Mouse (Mus musculus) limb, embryonic 13.5 days (tissue): ENCODE results near the gene Otop2. TPM values are rescaled to one million over a fixed set of nuclear protein-coding genes. Genes with fewer than 3 reads are reported as not detected.

Experiments
- ATAC-seq: fragments of 200-750 bp; cut with Nextera tagmentation; 2 replicates; pipeline ENCODE4 v1.8.0; 2017; ENCODE audit warnings: low read depth, moderate number of reproducible peaks, moderate TSS enrichment; ENCODE audit not compliant: low FRiP score
- H3K27ac ChIP-seq: fragments of 300-500 bp; sonication (generic); 2 replicates; pipeline ENCODE4 v1.5.1; 2015; ENCODE audit warnings: inconsistent platforms, mild to moderate bottlenecking, moderate library complexity
- H3K27me3 ChIP-seq: fragments of 300-500 bp; sonication (generic); 2 replicates; pipeline ENCODE4 v1.6.1; 2015; ENCODE audit warnings: mild to moderate bottlenecking, inconsistent platforms
- H3K36me3 ChIP-seq: fragments of 300-500 bp; sonication (generic); 2 replicates; pipeline ENCODE4 v1.6.1; 2015; ENCODE audit warnings: inconsistent platforms, mild to moderate bottlenecking, moderate library complexity
- H3K4me1 ChIP-seq: fragments of 300-500 bp; sonication (generic); 2 replicates; pipeline ENCODE4 v1.6.1; 2015; ENCODE audit warnings: inconsistent platforms
- H3K4me2 ChIP-seq: fragments of 300-500 bp; sonication (generic); replicated peaks from 2 replicates; pipeline ENCODE4 v1.6.1; 2015; ENCODE audit warnings: inconsistent platforms, mild to moderate bottlenecking, moderate library complexity
- H3K4me3 ChIP-seq: fragments of 300-500 bp; sonication (generic); 2 replicates; pipeline ENCODE4 v1.5.1; 2015; ENCODE audit warnings: moderate library complexity, mild to moderate bottlenecking, inconsistent platforms
- H3K9ac ChIP-seq: fragments of 300-500 bp; sonication (generic); 2 replicates; pipeline ENCODE4 v1.6.1; 2015; ENCODE audit warnings: mild to moderate bottlenecking, inconsistent platforms
- H3K9me3 ChIP-seq: fragments of 300-500 bp; sonication (generic); 2 replicates; pipeline ENCODE4 v1.6.1; 2016; ENCODE audit warnings: inconsistent platforms
- WGBS: fragments of 180-500 bp; shearing (Covaris S2); methylation state at CpG from one replicate; pipeline ENCODE4 v1.1.7; 2015; 5-methylcytosine and 5-hydroxymethylcytosine counted together
- polyA plus RNA-seq: library from polyadenylated mRNA; unstranded; fragments of >200 nt; fragmentation: Nextera tagmentation; extraction: Ambion mirVana; gene quantifications from 2 replicates; pipeline ENCODE4 v1.2.1, GENCODE M21; 2015

The Otop2 gene
- polyA plus RNA-seq, 1 experiment from 2014 or later: not detected

GRCm38 (mm10) chr11:115314249-115314648 is 7.3 kb downstream of the Otop2 start:
- peaks cover 79% of the 10 kb centered on the region for H3K27me3 ChIP-seq
- H3K27ac ChIP-seq: no peak overlapping the region
- 33% methylated on average over 2 of the region's 2 CpGs for WGBS

GRCm38 (mm10) chr11:115317204-115317603 is 10.2 kb downstream of the Otop2 start:
- Histone ChIP-seq H3K4me2 (no peak overlapping the region), H3K4me1 (0 out of 2 replicates have a peak, but pooled peaks cover 7% of the 10 kb centered on the region), H3K9ac (no peak overlapping the region), H3K27ac (no peak overlapping the region), H3K4me3 (no peak overlapping the region), H3K9me3 (no peaks in the 10 kb centered on the region), H3K27me3 (peaks cover 99% of the 10 kb centered on the region), H3K36me3 (no peaks in the 10 kb centered on the region)
- no peak for ATAC-seq
- WGBS: 67% methylated on average over 7 of the region's 7 CpGs

More at GRCm38 (mm10) chr11:115314249-115314648, 7.3 kb downstream of the Otop2 start:
- no peak overlapping the region for H3K9ac ChIP-seq
- no peak overlapping the region for H3K4me2 ChIP-seq
- H3K4me3 ChIP-seq: no peak overlapping the region
- no peaks in the 10 kb centered on the region for H3K36me3 ChIP-seq
- no peak for ATAC-seq
- H3K4me1 ChIP-seq: no peaks in the 10 kb centered on the region
- H3K9me3 ChIP-seq: no peaks in the 10 kb centered on the region

- H3K36me3 ChIP-seq: no peaks in the 10 kb centered on the region
- no peaks in the 10 kb centered on the region for H3K9me3 ChIP-seq
- H3K4me2 ChIP-seq: no peak overlapping the region
- peaks cover 99% of the 10 kb centered on the region for H3K27me3 ChIP-seq
- no peak overlapping the region for H3K27ac ChIP-seq
- ATAC-seq: no peak
- 0 out of 2 replicates have a peak, but pooled peaks cover 9% of the 10 kb centered on the region for H3K4me1 ChIP-seq
- H3K4me3 ChIP-seq: peak overlapping the region; percentile 5; the same call in 1 of the 2 replicates
- no peak overlapping the region for H3K9ac ChIP-seq
- WGBS: 4% methylated on average over 63 of the region's 63 CpGs
Measured at GRCm38 (mm10) chr11:115318245-115319027, 11.5 kb downstream of the Otop2 start.

GRCm38 (mm10) chr11:115319704-115320383 is 12.9 kb downstream of the Otop2 start:
- Histone ChIP-seq H3K4me3 (no peak overlapping the region), H3K9ac (no peak overlapping the region), H3K9me3 (no peaks in the 10 kb centered on the region), H3K36me3 (no peaks in the 10 kb centered on the region), H3K27ac (no peak overlapping the region), H3K4me1 (0 out of 2 replicates have a peak, but pooled peaks cover 10% of the 10 kb centered on the region), H3K4me2 (no peak overlapping the region), H3K27me3 (peaks cover 100% of the 10 kb centered on the region)
- 3% methylated on average over 18 of the region's 18 CpGs for WGBS
- ATAC-seq: no peak

- peak within 1 kb of the TSS; percentile 24 for H3K4me3 ChIP-seq
- no peaks in the 10 kb centered on the region for H3K36me3 ChIP-seq
- peaks cover 98% of the 10 kb centered on the region for H3K27me3 ChIP-seq
- ATAC-seq: peak; percentile 26; the same call in 1 of the 2 replicates
- WGBS: 2% methylated on average over 35 of the region's 35 CpGs
- H3K9ac ChIP-seq: no peak within 1 kb of the TSS; the same call in 1 of the 2 replicates
- H3K4me1 ChIP-seq: 0 out of 2 replicates have a peak, but pooled peaks cover 10% of the 10 kb centered on the region
- no peak within 1 kb of the TSS for H3K27ac ChIP-seq
- H3K4me2 ChIP-seq: peak within 1 kb of the TSS; percentile 23
- no peaks in the 10 kb centered on the region for H3K9me3 ChIP-seq
Measured at GRCm38 (mm10) chr11:115321906-115322693, 15.1 kb downstream of the Otop2 start, which contains the start of gene Ush1g. Gene Ush1g, minus strand, starts transcription at chr11:115322041.

- ATAC-seq: no peak
- H3K9me3 ChIP-seq: no peaks in the 10 kb centered on the region
- no peak overlapping the region for H3K27ac ChIP-seq
- H3K4me2 ChIP-seq: no peak overlapping the region
- no peak overlapping the region for H3K4me3 ChIP-seq
- no peak overlapping the region for H3K9ac ChIP-seq
- 12% methylated on average over 32 of the region's 32 CpGs for WGBS
- peaks cover 95% of the 10 kb centered on the region for H3K27me3 ChIP-seq
- no peaks in the 10 kb centered on the region for H3K36me3 ChIP-seq
- H3K4me1 ChIP-seq: 0 out of 2 replicates have a peak, but pooled peaks cover 10% of the 10 kb centered on the region
Measured at GRCm38 (mm10) chr11:115323354-115323753, 16.4 kb downstream of the Otop2 start.

GRCm38 (mm10) chr11:115326730-115327129 is 19.8 kb downstream of the Otop2 start:
- Histone ChIP-seq H3K4me1 (0 out of 2 replicates have a peak, but pooled peaks cover 8% of the 10 kb centered on the region), H3K27ac (no peak overlapping the region), H3K36me3 (no peaks in the 10 kb centered on the region), H3K9me3 (no peaks in the 10 kb centered on the region), H3K27me3 (peaks cover 90% of the 10 kb centered on the region), H3K4me2 (no peak overlapping the region), H3K4me3 (no peak overlapping the region), H3K9ac (no peak overlapping the region)
- ATAC-seq: no peak
- WGBS: 45% methylated on average over 7 of the region's 7 CpGs

GRCm38 (mm10) chr11:115329339-115329738 is 22.4 kb downstream of the Otop2 start:
- WGBS: 71% methylated on average over 15 of the region's 15 CpGs
- Histone ChIP-seq H3K36me3 (no peaks in the 10 kb centered on the region), H3K9ac (no peak overlapping the region), H3K9me3 (no peaks in the 10 kb centered on the region), H3K27ac (no peak overlapping the region), H3K4me2 (no peak overlapping the region), H3K27me3 (peaks cover 90% of the 10 kb centered on the region), H3K4me1 (peaks cover under 1% of the 10 kb centered on the region; the same call in 1 of the 2 replicates), H3K4me3 (no peak overlapping the region)
- no peak for ATAC-seq

GRCm38 (mm10) chr11:115334531-115334930 is 27.6 kb downstream of the Otop2 start, which contains the start of gene Otop3:
Gene Otop3, plus strand, starts transcription at chr11:115334731.
- peaks cover 95% of the 10 kb centered on the region for H3K27me3 ChIP-seq
- no peak for ATAC-seq
- peak within 1 kb of the TSS; percentile 43 for H3K4me2 ChIP-seq
- H3K4me3 ChIP-seq: 0 out of 2 replicates have a peak within 1 kb of the TSS, but pooled peaks have one; percentile 1
- H3K36me3 ChIP-seq: no peaks in the 10 kb centered on the region
- 7% methylated on average over 29 of the region's 29 CpGs for WGBS
- peaks cover 4% of the 10 kb centered on the region; the same call in 1 of the 2 replicates for H3K4me1 ChIP-seq
- H3K9ac ChIP-seq: no peak within 1 kb of the TSS
- no peaks in the 10 kb centered on the region for H3K9me3 ChIP-seq
- H3K27ac ChIP-seq: no peak within 1 kb of the TSS

GRCm38 (mm10) chr11:115335223-115335622 is 28.3 kb downstream of the Otop2 start:
- ATAC-seq: no peak
- H3K4me3 ChIP-seq: no peak overlapping the region
- 61% methylated on average over 12 of the region's 12 CpGs for WGBS
- H3K27ac ChIP-seq: no peak overlapping the region
- H3K9ac ChIP-seq: no peak overlapping the region
- H3K4me1 ChIP-seq: peaks cover 4% of the 10 kb centered on the region; the same call in 1 of the 2 replicates
- H3K27me3 ChIP-seq: peaks cover 95% of the 10 kb centered on the region
- no peaks in the 10 kb centered on the region for H3K36me3 ChIP-seq
- H3K4me2 ChIP-seq: no peak overlapping the region
- no peaks in the 10 kb centered on the region for H3K9me3 ChIP-seq

- H3K4me1 ChIP-seq: peaks cover 4% of the 10 kb centered on the region; the same call in 1 of the 2 replicates
- H3K36me3 ChIP-seq: no peaks in the 10 kb centered on the region
- H3K9ac ChIP-seq: no peak overlapping the region
- no peak for ATAC-seq
- no peak overlapping the region for H3K4me2 ChIP-seq
- peaks cover 90% of the 10 kb centered on the region for H3K27me3 ChIP-seq
- 14% methylated on average over 6 of the region's 6 CpGs for WGBS
- H3K9me3 ChIP-seq: no peaks in the 10 kb centered on the region
- no peak overlapping the region for H3K27ac ChIP-seq
- H3K4me3 ChIP-seq: no peak overlapping the region
Measured at GRCm38 (mm10) chr11:115336115-115336514, 29.2 kb downstream of the Otop2 start.
